Mouse (Mus musculus) cerebral cortex, adult 2 months (tissue): ENCODE measurements around the gene Prrt1.

ENCODE experiments used
- WGBS: fragments of 180-500 bp; shearing (Covaris S2); methylation state at CpG from one replicate; pipeline ENCODE4 v1.1.7; 2018; 5-methylcytosine and 5-hydroxymethylcytosine counted together

Gene Prrt1

DNA sequence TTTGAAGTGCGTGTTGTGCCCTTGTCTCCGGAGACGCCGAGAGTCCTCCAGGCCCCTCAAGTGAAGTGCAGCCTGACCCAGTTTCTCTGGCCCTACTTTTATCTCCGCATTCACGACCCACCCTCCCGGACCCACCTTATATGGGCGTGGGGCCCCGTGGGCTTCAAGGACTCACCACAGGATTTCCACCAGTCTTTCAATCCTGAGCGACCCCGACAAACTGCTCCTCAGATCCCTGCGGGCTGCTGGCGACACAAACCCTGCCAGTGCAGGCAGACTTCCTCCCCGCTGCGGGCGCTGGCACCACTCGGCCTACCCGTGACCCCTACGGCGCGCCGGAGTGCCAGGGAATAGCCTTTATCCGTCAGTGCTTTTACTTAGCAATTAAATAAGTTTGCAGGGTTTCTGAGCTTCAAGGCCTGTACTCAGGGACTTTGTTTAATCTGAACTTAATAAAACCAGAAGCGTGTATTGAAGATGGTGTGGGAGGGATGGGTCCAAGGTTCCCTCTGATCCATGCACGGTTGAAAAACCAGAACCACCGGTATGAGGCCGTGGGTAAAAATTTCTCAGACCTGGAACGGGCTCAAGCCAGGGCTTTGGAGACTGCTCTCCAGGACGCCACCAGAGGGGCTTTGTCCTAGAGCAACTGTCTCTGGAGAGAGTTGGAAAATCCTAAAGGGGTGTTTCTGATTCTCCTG, 1.2 kb upstream of the Prrt1 start, which contains the start of gene Ppt2:
Gene Ppt2, minus strand, starts transcription at position 568 of the 701 bp plus-strand sequence.
- WGBS = 1% methylated on average over 29 of the region's 29 CpGs

DNA sequence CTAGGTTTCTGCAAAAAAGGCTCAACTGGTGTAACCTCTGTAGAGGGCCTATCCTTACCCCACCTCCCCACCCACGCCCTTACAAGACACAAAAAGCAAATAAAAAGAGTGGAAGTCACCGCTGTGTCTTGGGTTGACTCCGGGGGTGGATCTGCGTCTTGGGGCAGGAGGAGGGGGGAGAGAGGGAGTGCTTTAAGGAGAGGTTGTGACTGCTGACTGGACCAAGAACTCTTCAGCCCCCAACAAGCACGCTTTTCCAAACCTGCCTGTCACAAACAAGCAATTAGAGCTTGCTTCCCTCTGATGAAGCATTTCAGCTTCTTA, 727 bp upstream of the Prrt1 start:
- WGBS = 30% methylated on average over 5 of the region's 5 CpGs

DNA sequence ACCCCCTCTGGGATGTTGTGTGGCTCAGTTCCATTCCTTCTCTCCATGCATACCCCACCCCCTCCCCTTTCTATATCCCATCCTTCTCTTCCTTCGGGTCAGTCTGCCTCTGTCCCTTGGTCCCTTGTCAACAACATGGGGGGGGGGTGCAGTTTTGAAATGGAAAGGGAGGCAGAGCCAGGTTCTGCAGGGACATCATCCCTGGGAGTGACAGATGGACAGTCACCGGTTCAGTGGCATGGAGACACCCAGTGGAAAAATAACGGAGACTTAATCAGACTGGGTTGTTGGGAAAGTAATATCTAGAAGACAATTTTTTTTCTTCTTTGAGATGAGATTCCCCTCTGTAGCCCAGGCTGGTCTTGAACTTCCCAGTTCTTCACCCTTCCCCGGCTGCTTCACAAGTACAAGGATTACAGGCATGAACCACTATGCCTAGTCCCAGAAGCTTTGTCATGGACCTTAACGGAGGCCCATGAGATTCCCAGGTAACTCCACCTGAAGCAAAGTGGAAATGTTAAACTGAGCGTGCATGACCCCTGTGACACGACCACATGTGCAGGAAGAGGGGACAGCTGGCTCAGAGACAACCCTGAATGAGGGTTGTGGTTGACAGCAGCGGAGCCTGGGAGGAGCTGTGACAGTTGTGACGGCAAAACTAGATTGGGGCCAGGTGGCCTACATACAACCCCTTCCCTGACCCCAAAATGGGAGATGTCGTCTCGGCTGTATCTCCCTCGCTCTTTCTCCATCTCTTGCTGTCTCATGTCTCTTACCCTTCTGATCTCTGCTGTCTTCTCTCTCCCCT, 667 bp downstream of the Prrt1 start:
- 24% methylated on average over 12 of the region's 12 CpGs for WGBS

DNA sequence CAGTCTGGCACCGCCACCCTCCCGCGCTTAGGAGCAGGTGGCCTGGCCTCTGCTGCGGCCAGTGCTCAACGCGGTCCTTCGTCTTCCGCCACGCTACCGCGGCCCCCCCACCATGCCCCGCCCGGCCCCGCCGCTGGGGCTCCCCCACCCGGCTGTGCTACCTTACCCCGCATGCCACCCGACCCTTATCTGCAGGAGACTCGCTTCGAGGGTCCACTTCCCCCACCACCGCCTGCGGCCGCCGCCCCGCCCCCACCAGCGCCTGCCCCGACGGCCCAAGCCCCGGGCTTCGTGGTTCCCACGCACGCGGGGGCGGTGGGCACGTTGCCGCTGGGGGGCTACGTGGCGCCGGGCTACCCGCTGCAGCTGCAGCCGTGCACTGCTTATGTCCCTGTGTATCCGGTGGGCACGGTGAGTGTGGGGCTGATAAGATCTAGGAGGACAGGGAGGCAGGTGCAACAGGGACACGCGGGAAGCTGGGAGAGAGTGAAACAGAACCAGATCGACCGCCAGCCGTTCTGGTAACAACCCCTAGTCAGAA, 1.5 kb downstream of the Prrt1 start:
- whole genome bisulfite sequencing = 4% methylated on average over 48 of the region's 48 CpGs

DNA sequence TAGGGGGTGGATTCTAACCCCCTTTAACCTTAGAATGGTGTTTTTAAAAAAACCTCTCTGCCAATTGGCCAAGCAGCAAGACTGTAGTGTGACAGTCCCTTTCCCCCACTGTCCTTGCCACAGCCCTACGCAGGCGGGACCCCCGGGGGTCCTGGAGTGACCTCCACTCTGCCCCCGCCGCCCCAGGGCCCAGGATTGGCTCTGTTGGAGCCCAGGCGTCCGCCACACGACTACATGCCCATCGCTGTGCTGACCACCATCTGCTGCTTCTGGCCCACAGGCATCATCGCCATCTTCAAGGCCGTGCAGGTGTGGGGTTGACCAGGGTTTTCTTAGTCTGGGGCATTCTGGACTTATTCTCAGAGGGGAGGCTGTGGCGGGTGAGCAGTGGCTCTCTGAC, 2.3 kb downstream of the Prrt1 start:
- 24% methylated on average over 12 of the region's 12 CpGs for WGBS

DNA sequence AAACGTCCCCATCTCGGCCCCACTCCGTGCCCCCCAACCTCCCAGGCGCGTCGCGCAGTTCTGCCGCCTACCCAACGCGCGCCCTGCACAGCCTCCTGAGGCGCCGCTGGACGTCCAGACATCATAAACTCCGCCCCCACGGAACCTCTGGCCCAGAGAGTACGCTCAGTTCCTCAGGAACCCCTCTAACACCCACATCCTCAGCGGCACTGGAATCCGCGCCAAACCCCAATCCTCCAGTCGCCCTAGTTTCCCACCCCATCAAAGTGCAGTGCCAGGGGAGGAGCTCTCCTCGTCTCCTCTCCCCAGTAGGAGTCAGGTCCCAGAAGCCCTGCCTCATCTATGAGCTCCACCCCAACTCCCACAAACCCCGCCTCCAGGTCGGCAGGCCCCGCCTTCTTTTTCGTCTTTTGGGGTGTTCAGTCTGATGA, 2.9 kb downstream of the Prrt1 start:
- WGBS = 4% methylated on average over 26 of the region's 26 CpGs

DNA sequence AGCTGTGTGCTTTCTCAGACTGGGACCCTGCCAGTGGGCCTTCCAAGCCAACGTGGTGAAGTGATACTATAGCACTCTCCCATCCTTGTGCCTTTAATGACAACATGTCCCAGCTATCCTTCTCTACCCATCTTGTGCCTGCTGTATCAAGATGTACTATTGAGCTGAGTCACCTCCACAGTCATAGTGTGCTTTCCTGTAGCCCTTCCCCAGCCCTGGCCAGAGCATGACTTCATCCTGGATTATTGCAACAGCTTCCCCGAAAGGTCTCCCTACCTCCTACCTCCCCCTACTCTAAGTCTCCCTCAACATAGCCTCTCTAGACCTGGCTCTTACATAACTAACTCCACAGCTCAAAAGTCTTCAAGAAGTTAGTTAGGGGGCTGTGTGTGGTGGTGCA, 6.3 kb downstream of the Prrt1 start:
- WGBS = 55% methylated on average over 2 of the region's 2 CpGs

DNA sequence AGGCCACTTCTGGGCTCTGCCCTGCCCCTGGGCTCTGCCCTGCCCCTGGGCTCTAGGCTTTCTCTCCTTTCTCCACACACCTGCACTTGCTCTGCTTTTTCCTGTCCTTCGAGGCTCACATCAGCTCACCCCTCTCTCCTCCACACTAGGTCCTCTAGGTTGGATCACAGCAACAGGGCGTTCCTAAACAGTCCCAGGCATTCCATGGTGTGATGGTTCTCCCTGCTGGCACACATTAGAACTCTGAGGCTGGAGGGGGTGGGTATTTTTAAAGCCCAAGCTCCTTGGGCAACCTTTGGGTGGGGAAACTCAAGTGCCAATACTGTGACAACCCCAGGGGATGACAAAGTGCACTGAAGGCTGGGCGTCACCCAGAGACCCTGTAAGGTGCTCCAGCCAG, 8.1 kb downstream of the Prrt1 start:
- 60% methylated on average over 3 of the region's 3 CpGs for WGBS

DNA sequence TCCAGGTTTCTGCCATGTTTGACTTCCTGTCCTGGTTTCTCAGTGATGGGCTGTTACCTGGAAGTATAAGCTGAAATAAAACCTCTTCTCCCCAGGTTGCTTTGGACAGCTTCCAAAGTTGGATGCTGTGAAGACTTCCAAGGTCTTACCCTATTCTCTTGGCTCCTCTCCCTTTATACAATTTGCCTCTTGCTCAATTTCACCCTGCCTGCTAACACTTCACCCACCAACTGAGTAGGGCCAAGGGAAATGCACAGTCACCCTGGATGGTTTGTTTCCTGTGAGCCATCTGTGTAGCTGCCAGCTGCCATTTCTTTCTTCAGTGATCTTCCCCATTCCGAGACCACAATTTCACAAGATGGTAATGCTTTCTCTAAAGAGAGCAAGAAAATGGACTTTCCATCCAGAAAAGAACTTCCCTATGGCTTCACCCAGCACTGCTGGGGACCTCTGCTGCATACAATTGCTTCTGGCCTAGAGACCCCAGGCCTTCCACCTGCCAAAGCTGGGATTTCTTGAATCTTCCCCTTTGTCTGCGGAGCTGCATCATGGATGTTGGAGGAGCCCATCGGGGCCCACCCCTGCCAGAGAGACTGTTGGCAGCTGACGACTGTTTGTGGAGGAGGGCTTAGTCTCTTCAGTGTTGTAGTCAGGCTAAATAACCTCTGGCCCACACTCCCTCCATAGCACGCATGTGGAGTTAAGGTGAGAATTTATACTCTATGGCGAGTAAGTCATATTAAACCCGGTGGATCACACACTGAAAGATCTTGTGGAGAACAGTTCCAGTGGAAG, 10.3 kb downstream of the Prrt1 start:
- 78% methylated on average over 7 of the region's 7 CpGs for WGBS

DNA sequence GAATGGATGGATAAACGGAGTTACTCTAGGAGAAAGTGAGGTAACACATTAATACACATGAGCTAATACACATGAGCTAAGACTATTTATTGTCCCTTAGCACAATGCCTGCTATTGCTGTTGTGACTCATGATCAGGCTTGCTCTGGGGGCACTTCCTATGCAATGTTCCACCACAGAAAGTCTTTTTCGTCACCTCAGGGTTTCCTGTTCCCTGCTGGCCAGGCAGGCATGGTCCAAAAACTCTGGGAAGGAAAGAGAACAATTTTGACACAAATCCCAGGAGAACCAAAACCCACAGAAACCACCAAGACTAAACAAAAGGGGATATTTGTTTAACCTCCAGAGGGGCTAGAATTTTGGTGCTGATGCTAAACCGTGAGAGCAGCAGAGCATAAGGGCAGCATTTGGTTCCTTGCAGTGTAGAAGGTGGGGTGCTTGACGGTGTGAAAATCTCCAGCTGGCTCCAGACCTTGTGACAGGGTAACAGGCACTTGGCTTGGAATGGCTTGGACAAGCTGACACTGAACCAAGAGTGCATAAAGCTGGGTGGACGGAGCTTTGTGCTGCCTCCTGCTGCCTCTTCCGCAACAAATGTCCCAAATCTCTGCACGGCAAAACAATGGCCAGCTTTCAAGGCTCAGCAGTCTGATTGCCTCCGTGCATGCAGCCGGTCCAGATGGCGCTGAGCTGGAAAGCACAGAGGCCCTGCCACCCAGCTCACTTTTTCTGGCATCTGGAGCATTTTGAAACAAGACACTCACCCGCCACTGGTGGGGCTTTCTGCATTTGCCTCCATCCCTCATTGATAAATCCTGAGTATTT, 11.7 kb downstream of the Prrt1 start:
- WGBS = 15% methylated on average over 11 of the region's 11 CpGs

DNA sequence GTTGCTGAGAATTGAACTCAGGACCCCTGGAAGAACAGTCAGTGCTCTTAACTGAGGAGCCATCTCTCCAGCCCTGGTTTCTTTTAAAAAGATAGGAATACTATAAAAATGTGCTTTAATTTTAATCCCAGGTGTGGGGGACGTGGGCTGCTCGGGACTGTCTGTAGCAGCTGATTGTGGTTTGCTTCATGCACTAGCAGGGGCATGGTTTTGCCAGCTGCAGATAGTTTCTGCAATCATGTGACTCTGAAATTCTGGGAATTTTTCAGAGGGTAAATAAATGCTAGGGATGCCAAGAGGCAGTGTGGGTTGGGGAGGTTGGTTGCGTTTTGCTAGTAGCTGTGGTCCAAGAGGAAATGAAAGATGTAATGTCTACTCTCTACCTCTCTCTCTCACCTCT, 12.6 kb downstream of the Prrt1 start:
- WGBS = 80% methylated on average over 3 of the region's 3 CpGs

DNA sequence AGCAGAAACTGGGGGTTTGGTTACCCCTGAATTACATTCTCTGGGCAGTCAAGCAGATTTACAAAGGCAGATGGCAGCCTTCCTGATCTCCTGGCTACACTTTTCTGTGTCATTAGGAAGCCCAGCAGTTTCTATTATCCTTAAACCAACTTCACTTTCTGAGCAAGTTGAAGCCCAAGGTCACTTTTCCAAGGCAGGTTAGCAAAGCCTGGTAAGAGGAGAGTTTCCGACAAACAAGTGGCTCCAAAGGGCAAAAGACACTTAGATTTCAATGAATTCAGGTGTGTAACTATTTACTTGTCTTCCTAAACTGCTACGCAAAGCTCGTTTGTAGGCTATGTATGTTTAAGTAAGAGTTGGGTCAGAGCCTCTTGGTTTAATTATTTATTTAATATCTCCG, 14.0 kb downstream of the Prrt1 start:
- WGBS = 86% methylated on average over 4 of the region's 4 CpGs

DNA sequence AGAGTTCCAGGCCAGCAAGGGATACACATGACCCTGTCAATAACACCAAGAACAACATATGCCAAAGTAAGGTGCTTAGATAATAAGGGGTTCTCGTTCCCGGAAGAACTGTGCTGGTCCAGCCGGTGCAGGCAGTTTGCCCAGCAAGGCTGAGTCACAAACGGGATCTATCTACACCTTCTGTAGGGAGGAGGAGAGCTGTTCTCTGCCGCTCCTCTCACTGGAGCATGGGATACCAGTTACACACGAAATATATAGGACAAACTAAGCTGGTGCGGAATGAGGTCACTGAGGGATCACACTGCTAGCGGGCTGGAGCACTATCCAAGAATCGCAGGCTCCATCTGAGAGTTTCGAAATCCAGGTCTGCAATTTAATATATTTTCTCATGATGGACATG, 14.6 kb downstream of the Prrt1 start:
- WGBS = 61% methylated on average over 10 of the region's 10 CpGs

DNA sequence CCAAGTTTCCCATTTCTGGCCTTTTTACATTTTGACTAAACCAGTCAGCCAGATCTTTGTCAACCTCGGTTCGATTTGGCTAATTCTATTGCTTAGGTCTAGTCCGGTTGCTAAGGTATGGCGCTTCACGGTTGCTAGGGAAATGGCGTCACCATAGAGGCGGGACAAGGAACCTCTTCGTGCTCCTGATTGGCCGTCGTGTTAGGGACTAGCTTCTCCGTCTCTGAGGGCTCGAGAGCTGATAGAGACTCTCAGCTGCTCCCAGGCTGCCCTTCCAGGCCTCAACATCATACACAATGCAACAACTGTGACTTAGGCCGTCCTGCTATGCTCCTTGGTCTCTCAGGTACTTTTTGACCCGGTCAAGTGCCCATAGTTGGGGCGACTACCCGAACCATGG, 15.3 kb downstream of the Prrt1 start, which contains the start of gene Fkbpl:
Gene Fkbpl, plus strand, starts transcription at position 157 of the 400 bp plus-strand sequence.
- under 1% methylated on average over 16 of the region's 16 CpGs for WGBS

DNA sequence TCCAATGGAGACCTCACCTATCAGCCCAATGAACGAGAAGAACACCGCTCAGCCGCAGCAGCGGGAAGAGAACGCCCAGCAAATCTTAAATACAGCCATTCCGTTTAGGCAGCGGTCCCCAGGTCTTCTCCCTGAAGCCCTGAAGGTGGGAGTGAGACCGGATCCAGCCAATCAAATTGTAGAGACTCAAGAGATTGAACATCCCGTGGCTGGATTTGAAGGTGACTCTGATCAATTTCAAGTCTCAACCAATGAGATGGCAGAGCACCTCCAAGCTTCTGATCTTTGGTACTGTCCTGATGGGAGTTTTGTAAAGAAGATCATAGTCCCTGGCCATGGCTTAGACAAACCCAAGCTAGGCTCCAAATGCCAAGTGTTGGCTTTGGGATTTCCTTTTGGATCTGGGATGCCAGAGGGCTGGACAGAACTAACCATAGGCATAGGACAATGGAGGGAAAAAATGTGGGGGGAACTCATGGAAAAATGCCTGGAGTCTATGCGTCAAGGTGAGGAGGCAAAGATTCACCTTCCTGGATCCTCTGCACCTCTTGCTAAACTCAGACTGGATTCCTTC, 16.0 kb downstream of the Prrt1 start:
- WGBS = 45% methylated on average over 10 of the region's 10 CpGs

DNA sequence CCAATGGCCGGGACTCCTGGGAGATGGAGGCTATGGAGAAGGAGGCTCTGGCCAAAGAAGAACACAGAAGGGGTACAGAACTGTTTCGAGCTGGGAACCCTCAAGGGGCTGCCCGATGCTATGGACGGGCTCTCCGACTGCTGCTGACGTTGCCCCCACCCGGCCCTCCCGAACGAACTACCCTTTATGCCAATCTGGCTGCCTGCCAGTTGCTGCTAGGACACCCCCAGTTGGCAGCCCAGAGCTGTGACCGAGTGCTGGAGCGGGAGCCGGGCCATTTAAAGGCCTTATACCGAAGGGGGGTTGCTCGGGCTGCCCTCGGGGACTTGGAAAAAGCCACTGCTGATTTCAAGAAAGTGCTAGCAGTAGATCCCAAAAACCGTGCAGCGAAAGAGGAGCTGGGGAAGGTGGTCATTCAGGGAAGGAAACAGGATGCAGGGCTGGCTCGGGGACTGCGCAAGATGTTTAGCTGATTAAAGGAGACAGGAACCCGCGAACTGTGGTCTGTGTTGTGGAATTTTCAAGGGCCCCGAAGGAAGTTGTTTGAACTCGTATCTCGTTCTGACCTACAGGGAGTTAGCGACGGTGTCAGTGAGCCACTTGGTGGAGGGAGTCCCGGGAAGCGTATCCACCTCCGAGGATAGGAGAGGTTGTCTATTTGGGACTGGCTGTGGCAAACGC, 16.6 kb downstream of the Prrt1 start:
- WGBS = 66% methylated on average over 30 of the region's 30 CpGs

DNA sequence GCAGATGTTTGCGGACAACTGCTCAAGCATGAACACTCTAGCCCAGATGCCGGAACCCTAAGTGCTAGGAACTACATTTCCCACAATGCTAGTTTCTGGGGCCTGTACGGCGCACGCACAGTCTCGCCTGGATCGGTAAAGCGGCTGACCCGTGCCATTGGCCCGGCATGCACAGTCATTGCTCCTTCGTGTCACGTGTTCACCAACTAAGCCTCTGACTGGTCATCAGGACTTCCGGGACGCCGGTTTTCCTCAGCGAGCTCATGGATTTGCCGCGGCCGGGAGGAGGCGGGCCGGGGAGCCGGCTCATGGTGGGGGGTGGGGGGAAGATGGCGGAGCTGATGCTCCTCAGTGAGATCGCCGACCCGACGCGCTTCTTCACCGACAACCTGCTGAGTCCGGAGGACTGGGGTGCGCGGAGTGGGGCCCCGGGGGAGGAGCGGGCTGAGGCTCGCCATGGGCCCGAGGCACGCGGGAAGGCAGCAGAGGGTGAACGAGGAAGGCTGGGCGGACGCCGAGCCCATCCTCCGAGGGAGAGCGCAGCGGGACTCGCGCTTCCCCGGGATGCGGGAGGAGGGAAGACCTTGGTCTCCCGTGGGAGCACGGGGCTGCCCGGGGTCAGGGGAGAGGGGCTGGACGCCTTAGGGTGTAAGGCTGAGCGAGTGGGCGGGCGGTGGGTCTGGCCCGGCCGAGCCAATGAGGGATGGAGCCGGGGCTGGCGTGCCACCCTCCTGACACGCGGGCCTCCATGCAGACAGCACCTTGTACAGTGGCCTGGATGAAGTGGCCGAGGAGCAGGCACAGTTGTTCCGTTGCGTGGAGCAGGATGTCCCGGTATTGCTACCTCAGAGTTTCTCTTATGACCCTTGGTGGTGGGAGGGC, 17.8 kb downstream of the Prrt1 start, which contains the start of gene Atf6b:
Gene Atf6b, plus strand, starts transcription at position 241 of the 882 bp plus-strand sequence.
- WGBS = 1% methylated on average over 66 of the region's 66 CpGs

DNA sequence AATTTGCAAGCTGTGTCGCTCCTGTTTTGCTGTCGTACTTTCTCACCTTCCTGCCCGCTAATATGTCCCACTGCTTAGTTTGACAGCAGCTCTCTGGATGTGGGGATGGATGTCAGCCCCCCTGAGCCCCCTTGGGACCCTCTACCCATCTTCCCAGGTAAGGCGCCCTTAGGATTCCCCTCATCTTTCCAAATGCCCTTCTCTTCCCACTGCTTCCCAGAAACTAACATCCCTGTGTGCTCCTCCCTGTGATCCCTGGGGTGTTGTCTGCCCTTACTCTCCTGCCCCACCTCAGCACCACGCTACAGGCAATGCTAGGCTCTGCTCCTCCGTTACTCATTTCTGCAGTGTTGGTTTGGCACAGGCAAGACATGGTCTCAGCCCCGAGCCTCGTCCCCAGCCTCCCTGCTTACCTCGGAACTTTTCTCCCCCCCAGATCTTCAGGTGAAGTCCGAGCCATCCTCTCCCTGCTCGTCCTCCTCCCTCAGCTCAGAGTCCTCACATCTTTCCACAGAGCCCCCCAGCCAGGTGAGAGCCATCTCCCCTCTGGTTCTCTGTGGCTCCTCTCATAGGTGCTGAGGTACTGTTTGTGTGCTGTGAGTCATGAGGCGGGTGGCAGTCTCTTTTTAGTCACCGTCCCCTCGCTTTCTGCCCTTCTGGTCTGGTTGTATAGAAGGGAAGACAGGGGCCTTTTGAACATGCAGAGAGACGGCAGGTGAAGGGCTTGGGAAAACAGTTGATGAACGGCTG, 19.0 kb downstream of the Prrt1 start:
- WGBS = 81% methylated on average over 16 of the region's 16 CpGs
